Mouse (Mus musculus) lung, adult 2 months (tissue): ENCODE results near the gene Eva1b. TPM values are rescaled to one million over a fixed set of nuclear protein-coding genes. Genes with fewer than 3 reads are reported as not detected.

Experiments
- DNase-seq: peaks from one replicate; pipeline ENCODE4 v3.0.0; 2022
- H3K4me1 ChIP-seq: fragments of 200-500 bp; 2 replicates; pipeline ENCODE4 v1.6.1; 2011; ENCODE audit warnings: low read length; ENCODE audit not compliant: control insufficient read depth, insufficient read depth
- H3K4me3 ChIP-seq: fragments of 200-500 bp; replicated peaks from 2 replicates; pipeline ENCODE3; 2011; ENCODE audit warnings: low read depth, mild to moderate bottlenecking, control low read depth, low read length; ENCODE audit errors: extremely low read depth
- CTCF ChIP-seq: fragments of 200-500 bp; IDR thresholded peaks from 2 replicates; pipeline ENCODE4 v1.5.1; 2011; ENCODE audit warnings: mild to moderate bottlenecking, low read length, control low read depth; ENCODE audit not compliant: insufficient read depth
- POLR2A ChIP-seq: fragments of 200-500 bp; IDR thresholded peaks from 2 replicates; pipeline ENCODE4 v1.6.1; 2011; ENCODE audit warnings: low read depth, mild to moderate bottlenecking, control low read depth, low read length, borderline replicate concordance; ENCODE audit errors: extremely low read depth
- WGBS: fragments of 180-500 bp; shearing (Covaris S2); methylation state at CpG from one replicate; pipeline ENCODE4 v1.1.7; 2018; 5-methylcytosine and 5-hydroxymethylcytosine counted together
- polyA plus RNA-seq: library from polyadenylated mRNA; depleted of rRNA; stranded (reverse); fragments of >200 nt; gene quantifications from 2 replicates; pipeline ENCODE4 v1.2.3, GENCODE M21; 2012

Gene Eva1b
- polyA plus RNA-seq, 1 experiment: 221 TPM

DNA sequence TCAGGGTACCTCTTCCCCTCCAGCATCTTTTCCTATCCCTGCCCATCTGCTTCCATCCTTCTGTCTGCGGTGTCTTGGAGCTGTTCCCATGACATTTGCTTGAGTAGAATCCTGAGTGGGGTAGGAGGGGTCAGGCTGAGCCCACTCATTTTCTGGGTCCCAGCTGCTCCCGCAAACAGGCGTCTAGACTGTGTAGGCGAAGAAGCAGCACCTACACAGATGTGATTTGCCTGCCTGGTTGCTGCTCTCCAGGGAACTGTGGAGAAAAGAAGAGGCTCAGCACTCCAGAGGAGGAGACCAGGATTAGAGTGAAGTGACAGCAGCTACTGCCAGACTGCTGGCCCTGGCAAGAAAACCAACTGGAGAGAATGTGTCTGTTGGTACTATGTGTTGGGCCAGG lies 28.9 kb upstream of the Eva1b start:
- 79% methylated on average over 4 of the region's 4 CpGs for WGBS
- no peak overlapping the region for H3K4me3 ChIP-seq
- DNase-seq: no peak
- peaks cover 5% of the 10 kb centered on the region for H3K4me1 ChIP-seq
- no peak for TF ChIP-seq CTCF
- no peak for TF ChIP-seq POLR2A

- no peak overlapping the region for H3K4me3 ChIP-seq
- TF ChIP-seq CTCF: no peak
- no peak for TF ChIP-seq POLR2A
- peaks cover 2% of the 10 kb centered on the region; the same call in 1 of the 2 replicates for H3K4me1 ChIP-seq
- 81% methylated on average over 1 of the region's 1 CpGs for WGBS
- DNase-seq: no peak
Observed at GRCm38 (mm10) chr4:126119051-126119450, 28.5 kb upstream of the Eva1b start.

- WGBS: 86% methylated on average over 5 of the region's 5 CpGs
- TF ChIP-seq POLR2A: no peak
- no peak for TF ChIP-seq CTCF
- no peak for DNase-seq
Observed at GRCm38 (mm10) chr4:126120052-126120451, 27.5 kb upstream of the Eva1b start.

GRCm38 (mm10) chr4:126120506-126120905 lies 27.0 kb upstream of the Eva1b start:
- 81% methylated on average over 2 of the region's 2 CpGs for WGBS
- DNase-seq: no peak
- H3K4me1 ChIP-seq: no peaks in the 10 kb centered on the region

More at GRCm38 (mm10) chr4:126120052-126120451, 27.5 kb upstream of the Eva1b start:
- no peak overlapping the region for H3K4me3 ChIP-seq
- no peaks in the 10 kb centered on the region for H3K4me1 ChIP-seq

GRCm38 (mm10) chr4:126123309-126124040 lies 24.1 kb upstream of the Eva1b start:
- no peaks in the 10 kb centered on the region for H3K4me1 ChIP-seq
- no peak for TF ChIP-seq CTCF
- no peak for TF ChIP-seq POLR2A
- H3K4me3 ChIP-seq: no peak overlapping the region
- 61% methylated on average over 10 of the region's 10 CpGs for WGBS
- DNase-seq: no peak

More at GRCm38 (mm10) chr4:126120506-126120905, 27.0 kb upstream of the Eva1b start:
- TF ChIP-seq POLR2A (no peak), CTCF (no peak)
- H3K4me3 ChIP-seq: no peak overlapping the region

DNA sequence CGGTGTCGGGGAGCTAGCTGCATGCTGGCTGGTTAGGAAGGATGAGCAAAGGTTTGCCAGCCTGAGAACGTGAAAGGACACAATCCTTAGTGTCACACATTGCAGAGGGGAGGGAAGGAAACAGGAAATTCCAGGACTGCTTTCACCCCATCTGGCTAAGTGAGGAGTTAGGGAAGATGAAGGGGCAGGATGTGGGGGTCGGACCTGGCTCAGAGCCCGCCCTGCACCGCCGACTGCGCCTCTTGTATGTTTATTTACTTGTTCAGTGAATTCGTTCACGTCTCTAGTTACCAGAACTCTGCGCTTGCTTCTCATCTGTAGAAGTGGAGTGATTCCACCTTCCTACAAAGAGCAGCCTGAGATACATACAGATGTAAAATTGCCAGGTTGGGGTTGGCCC lies 17.0 kb upstream of the Eva1b start:
- 24% methylated on average over 11 of the region's 11 CpGs for WGBS

GRCm38 (mm10) chr4:126131290-126132121 lies 16.0 kb upstream of the Eva1b start:
- peaks cover 23% of the 10 kb centered on the region for H3K4me1 ChIP-seq
- H3K4me3 ChIP-seq: no peak overlapping the region
- DNase-seq: peak; percentile 62
- TF ChIP-seq CTCF: no peak
- no peak for TF ChIP-seq POLR2A
- 34% methylated on average over 10 of the region's 10 CpGs for WGBS

More for the DNA sequence above, 17.0 kb upstream of the Eva1b start:
- DNase-seq: no peak
- no peak for TF ChIP-seq CTCF
- Histone ChIP-seq H3K4me1 (peaks cover 23% of the 10 kb centered on the region), H3K4me3 (no peak overlapping the region)

DNA sequence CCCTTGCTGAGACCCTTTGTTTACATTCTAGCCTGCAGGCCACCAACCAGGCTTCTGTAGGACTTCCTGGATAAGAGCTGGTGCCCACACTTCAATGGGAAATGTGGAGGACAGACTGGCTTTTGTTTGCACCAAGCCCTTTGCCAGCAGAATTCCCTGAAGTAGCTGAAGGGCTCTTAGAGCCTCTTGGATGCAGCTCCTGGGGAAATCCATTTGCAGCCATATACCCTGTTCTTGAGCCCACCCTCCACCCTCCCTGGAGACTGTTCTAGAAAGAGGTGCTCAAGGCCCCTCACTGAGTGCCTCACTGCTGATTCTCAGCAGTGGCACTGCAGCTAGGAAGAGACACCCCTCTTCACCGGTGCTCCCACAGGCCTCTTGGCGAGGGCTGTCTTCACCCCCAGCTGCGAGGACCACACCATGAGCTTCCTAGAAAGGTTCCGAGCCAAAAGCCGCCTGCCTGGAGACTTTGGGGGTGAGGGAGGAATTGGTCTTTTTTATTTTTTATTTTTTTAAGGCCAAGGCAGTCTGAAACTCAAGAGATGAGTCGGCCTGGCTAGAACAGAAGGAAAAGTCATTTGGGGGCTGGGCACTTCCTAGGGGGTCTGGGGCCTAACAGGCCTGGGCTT lies 14.8 kb upstream of the Eva1b start:
- 46% methylated on average over 6 of the region's 6 CpGs for WGBS
- no peak for TF ChIP-seq POLR2A
- TF ChIP-seq CTCF: no peak
- H3K4me3 ChIP-seq: no peak overlapping the region
- peak; percentile 50 for DNase-seq
- H3K4me1 ChIP-seq: peaks cover 23% of the 10 kb centered on the region

DNA sequence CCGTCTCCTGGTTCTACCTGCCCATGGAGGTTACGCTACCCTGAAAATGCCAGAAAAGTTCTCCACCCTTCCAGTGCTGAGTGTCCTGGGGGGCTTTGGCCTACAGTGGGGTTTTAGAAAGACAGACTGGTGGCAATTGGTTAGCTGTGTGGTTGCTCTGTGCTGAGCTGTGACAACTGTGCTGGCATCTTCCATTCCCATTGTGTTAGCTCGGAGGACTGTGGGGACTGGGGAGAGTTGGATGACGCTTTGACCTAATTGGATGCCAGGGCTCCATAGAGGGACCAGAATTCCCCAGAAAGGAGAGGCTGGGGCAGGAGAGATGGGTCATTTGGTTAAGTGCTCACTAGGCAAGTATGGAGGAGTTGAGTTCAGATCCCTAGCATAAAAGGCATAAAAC lies 13.3 kb upstream of the Eva1b start:
- no peak overlapping the region for H3K4me3 ChIP-seq
- H3K4me1 ChIP-seq: peaks cover 23% of the 10 kb centered on the region
- 82% methylated on average over 4 of the region's 4 CpGs for WGBS
- TF ChIP-seq POLR2A: no peak
- no peak for TF ChIP-seq CTCF
- no peak for DNase-seq

DNA sequence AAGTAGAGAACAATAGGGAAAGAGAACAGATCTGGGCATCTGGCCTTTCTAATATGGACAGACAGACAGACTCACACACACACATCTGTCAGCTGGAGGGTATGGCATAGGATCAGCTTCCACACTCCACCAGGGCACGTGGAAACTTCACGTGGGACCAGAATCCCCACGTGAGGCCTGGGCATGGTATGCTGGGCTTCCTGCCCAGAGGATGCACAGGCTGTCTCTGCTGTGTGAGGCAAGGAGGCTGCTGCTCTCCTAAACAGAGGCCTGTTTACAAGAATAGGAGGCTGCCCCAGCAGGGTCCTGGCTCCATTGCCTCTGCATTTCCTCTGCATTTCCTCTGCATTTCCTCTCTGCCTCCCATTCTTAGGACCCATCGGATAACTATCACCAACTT lies 12.9 kb upstream of the Eva1b start:
- 55% methylated on average over 4 of the region's 4 CpGs for WGBS
- DNase-seq: no peak
- H3K4me1 ChIP-seq: peaks cover 23% of the 10 kb centered on the region

More for the DNA sequence above, 12.9 kb upstream of the Eva1b start:
- no peak overlapping the region for H3K4me3 ChIP-seq
- no peak for TF ChIP-seq CTCF
- no peak for TF ChIP-seq POLR2A
